Mouse (Mus musculus): ENCODE data around the gene Hist2h2be.
A peak's percentile ranks its signal among the peaks of the same experiment; 100 is the strongest.

DNA sequence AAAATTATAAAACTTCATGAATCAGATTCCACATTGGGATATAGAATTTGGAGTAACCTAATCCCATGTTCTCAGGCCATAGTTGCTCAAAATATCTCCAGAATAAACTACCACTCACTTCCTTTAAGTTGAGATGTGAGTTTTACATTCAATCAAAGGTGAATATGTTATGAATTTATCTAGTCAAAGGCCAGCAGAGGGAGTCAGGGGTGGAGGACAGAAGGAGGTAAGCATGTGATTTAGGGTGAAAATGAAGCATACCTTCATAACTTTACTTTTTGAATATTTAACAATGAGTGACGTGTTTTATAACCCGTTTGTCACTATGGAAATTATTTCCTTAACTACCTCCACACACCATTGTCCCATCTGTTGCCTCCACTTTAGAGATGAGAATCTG is 14.0 kb downstream of the Hist2h2be start:
- TF ChIP-seq NELFE (IDR thresholded peaks at IDR 0.05; ENCODE audit: low read depth, low read length): no peak
- peak in 1 of 2 experiments; percentile 31; a peak in 2 of 4 replicates for TF ChIP-seq CTCF (conservative IDR thresholded peaks at IDR 0.05 in 1 of 2, IDR thresholded peaks at IDR 0.05 in 1 of 2; ENCODE audit: low read depth in 2 of 2, low read length in 2 of 2)
